Mouse (Mus musculus): Measurements from ENCODE around the gene Wdr95. TPM values are rescaled to one million over a fixed set of nuclear protein-coding genes. Genes with fewer than 3 reads are reported as not detected.

Wdr95 gene
- polyA plus RNA-seq, 1 experiment from 2014 or later, result 0.05 TPM

- no peak overlapping the region for H3K27ac ChIP-seq
- H3K27me3 ChIP-seq (ENCODE audit: insufficient read depth, low read length), result no peaks in the 10 kb centered on the region
- 82% methylated on average over 11 of the region's 11 CpGs for WGBS
- no peak overlapping the region for H3K9ac ChIP-seq (ENCODE audit: low read depth, low read length)
- H3K9me3 ChIP-seq (replicated peaks; ENCODE audit: low read length), result no peaks in the 10 kb centered on the region
- H3K4me3 ChIP-seq (replicated peaks; ENCODE audit: low read depth, low read length), result no peak overlapping the region
- no peaks in the 10 kb centered on the region for H3K4me1 ChIP-seq (replicated peaks; ENCODE audit: insufficient read depth, low read length)
- no peak overlapping the region for H3K4me2 ChIP-seq (ENCODE audit: low read length)
- H3K36me3 ChIP-seq (ENCODE audit: insufficient read depth, low read length), result no peaks in the 10 kb centered on the region
- ATAC-seq (replicated peaks; ENCODE audit: low FRiP score, low read depth), result no peak
- no peak for TF ChIP-seq CTCF (IDR thresholded peaks at IDR 0.05; ENCODE audit: low read depth)
- DNase-seq (ENCODE audit: low spot score), result no peak
These were observed 39.3 kb upstream of the Wdr95 start for GRCm38 (mm10) chr5:149489136-149489535.

GRCm38 (mm10) chr5:149490275-149490674 lies 38.2 kb upstream of the Wdr95 start:
- ATAC-seq (replicated peaks; ENCODE audit: low FRiP score, low read depth), result no peak
- H3K36me3 ChIP-seq (ENCODE audit: insufficient read depth, low read length), result no peaks in the 10 kb centered on the region
- 69% methylated on average over 15 of the region's 15 CpGs for WGBS
- no peak overlapping the region for H3K4me3 ChIP-seq (replicated peaks; ENCODE audit: low read depth, low read length)
- H3K27ac ChIP-seq, result no peak overlapping the region
- no peak overlapping the region for H3K4me2 ChIP-seq (ENCODE audit: low read length)
- H3K9me3 ChIP-seq (replicated peaks; ENCODE audit: low read length), result no peaks in the 10 kb centered on the region
- H3K4me1 ChIP-seq (replicated peaks; ENCODE audit: insufficient read depth, low read length), result no peaks in the 10 kb centered on the region
- no peaks in the 10 kb centered on the region for H3K27me3 ChIP-seq (ENCODE audit: insufficient read depth, low read length)
- DNase-seq (ENCODE audit: low spot score), result no peak
- H3K9ac ChIP-seq (ENCODE audit: low read depth, low read length), result no peak overlapping the region
- TF ChIP-seq CTCF (IDR thresholded peaks at IDR 0.05; ENCODE audit: low read depth), result no peak

- WGBS, result 21% methylated on average over 6 of the region's 6 CpGs
These were observed 32.8 kb upstream of the Wdr95 start for GRCm38 (mm10) chr5:149495655-149496054.

GRCm38 (mm10) chr5:149496401-149497066 lies 31.9 kb upstream of the Wdr95 start:
- H3K27ac ChIP-seq, result no peak overlapping the region
- no peak overlapping the region for H3K9ac ChIP-seq (ENCODE audit: low read depth, low read length)
- DNase-seq (ENCODE audit: low spot score) (no peak), ATAC-seq (replicated peaks; ENCODE audit: low FRiP score, low read depth) (no peak)
- H3K4me2 ChIP-seq (ENCODE audit: low read length), result no peak overlapping the region
- WGBS, result 61% methylated on average over 12 of the region's 12 CpGs
- no peaks in the 10 kb centered on the region for H3K9me3 ChIP-seq (replicated peaks; ENCODE audit: low read length)
- no peaks in the 10 kb centered on the region for H3K27me3 ChIP-seq (ENCODE audit: insufficient read depth, low read length)
- no peaks in the 10 kb centered on the region for H3K36me3 ChIP-seq (ENCODE audit: insufficient read depth, low read length)
- H3K4me3 ChIP-seq (replicated peaks; ENCODE audit: low read depth, low read length), result no peak overlapping the region
- no peaks in the 10 kb centered on the region for H3K4me1 ChIP-seq (replicated peaks; ENCODE audit: insufficient read depth, low read length)
- no peak for TF ChIP-seq CTCF (IDR thresholded peaks at IDR 0.05; ENCODE audit: low read depth)

More at GRCm38 (mm10) chr5:149495655-149496054, 32.8 kb upstream of the Wdr95 start:
- no peak for TF ChIP-seq CTCF (IDR thresholded peaks at IDR 0.05; ENCODE audit: low read depth)
- Histone ChIP-seq H3K4me1 (replicated peaks; ENCODE audit: insufficient read depth, low read length) (no peaks in the 10 kb centered on the region), H3K4me2 (ENCODE audit: low read length) (no peak overlapping the region), H3K27ac (no peak overlapping the region), H3K4me3 (replicated peaks; ENCODE audit: low read depth, low read length) (no peak overlapping the region), H3K27me3 (ENCODE audit: insufficient read depth, low read length) (no peaks in the 10 kb centered on the region), H3K9me3 (replicated peaks; ENCODE audit: low read length) (no peaks in the 10 kb centered on the region), H3K9ac (ENCODE audit: low read depth, low read length) (no peak overlapping the region), H3K36me3 (ENCODE audit: insufficient read depth, low read length) (no peaks in the 10 kb centered on the region)
- ATAC-seq (replicated peaks; ENCODE audit: low FRiP score, low read depth) (no peak), DNase-seq (ENCODE audit: low spot score) (no peak)

- no peak overlapping the region for H3K4me2 ChIP-seq (ENCODE audit: low read length)
- H3K4me1 ChIP-seq (replicated peaks; ENCODE audit: insufficient read depth, low read length), result no peaks in the 10 kb centered on the region
- H3K9ac ChIP-seq (ENCODE audit: low read depth, low read length), result no peak overlapping the region
- H3K9me3 ChIP-seq (replicated peaks; ENCODE audit: low read length), result no peaks in the 10 kb centered on the region
- no peaks in the 10 kb centered on the region for H3K36me3 ChIP-seq (ENCODE audit: insufficient read depth, low read length)
- no peak overlapping the region for H3K4me3 ChIP-seq (replicated peaks; ENCODE audit: low read depth, low read length)
- H3K27me3 ChIP-seq (ENCODE audit: insufficient read depth, low read length), result no peaks in the 10 kb centered on the region
- DNase-seq (ENCODE audit: low spot score) (no peak), ATAC-seq (replicated peaks; ENCODE audit: low FRiP score, low read depth) (no peak)
- WGBS, result 38% methylated on average over 4 of the region's 4 CpGs
- no peak for TF ChIP-seq CTCF (IDR thresholded peaks at IDR 0.05; ENCODE audit: low read depth)
- no peak overlapping the region for H3K27ac ChIP-seq
These were observed 28.5 kb upstream of the Wdr95 start for GRCm38 (mm10) chr5:149499936-149500335.

- H3K27me3 ChIP-seq (ENCODE audit: insufficient read depth, low read length), result no peaks in the 10 kb centered on the region
- H3K9ac ChIP-seq (ENCODE audit: low read depth, low read length), result no peak overlapping the region
- DNase-seq (ENCODE audit: low spot score), result no peak
- WGBS, result 80% methylated on average over 23 of the region's 23 CpGs
- H3K27ac ChIP-seq, result no peak overlapping the region
- TF ChIP-seq CTCF (IDR thresholded peaks at IDR 0.05; ENCODE audit: low read depth), result no peak
- no peak overlapping the region for H3K4me3 ChIP-seq (replicated peaks; ENCODE audit: low read depth, low read length)
- no peaks in the 10 kb centered on the region for H3K9me3 ChIP-seq (replicated peaks; ENCODE audit: low read length)
- no peak overlapping the region for H3K4me2 ChIP-seq (ENCODE audit: low read length)
- no peak for ATAC-seq (replicated peaks; ENCODE audit: low FRiP score, low read depth)
- H3K4me1 ChIP-seq (replicated peaks; ENCODE audit: insufficient read depth, low read length), result no peaks in the 10 kb centered on the region
- H3K36me3 ChIP-seq (ENCODE audit: insufficient read depth, low read length), result no peaks in the 10 kb centered on the region
These were observed 24.9 kb upstream of the Wdr95 start for GRCm38 (mm10) chr5:149503423-149504175.

Measured in kidney, postnatal 0 days (tissue).